Mouse (Mus musculus) frontal cortex, postnatal 36 days (tissue): ENCODE results near the gene Gm42688.

Experiments used
- DNase-seq, 2 experiments: peaks; one replicate each; pipeline ENCODE4 v3.0.0; 2022; ENCODE audit warnings: low spot score in 2 of 2

The Gm42688 gene

DNA sequence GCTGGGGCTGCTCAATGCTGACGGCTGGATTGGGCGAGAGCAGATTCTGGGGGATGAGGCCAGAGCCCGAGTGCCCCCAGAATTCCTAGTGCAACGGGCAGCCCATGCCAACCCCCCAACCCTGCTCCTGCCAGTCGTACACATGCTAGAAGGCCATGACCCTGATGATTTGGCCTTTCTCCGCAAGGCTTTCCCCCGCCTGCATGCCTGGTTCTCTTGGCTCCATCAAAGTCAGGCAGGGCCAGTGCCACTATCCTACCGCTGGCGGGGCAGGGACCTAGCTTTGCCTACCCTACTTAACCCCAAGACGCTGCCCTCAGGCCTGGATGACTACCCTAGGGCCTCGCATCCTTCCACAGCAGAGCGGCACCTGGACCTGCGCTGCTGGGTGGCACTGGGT, 16.2 kb downstream of the Gm42688 start:
- no peak for DNase-seq

GRCm38 (mm10) chr6:83118369-83118768, 17.0 kb downstream of the Gm42688 start:
- no peak for DNase-seq

DNA sequence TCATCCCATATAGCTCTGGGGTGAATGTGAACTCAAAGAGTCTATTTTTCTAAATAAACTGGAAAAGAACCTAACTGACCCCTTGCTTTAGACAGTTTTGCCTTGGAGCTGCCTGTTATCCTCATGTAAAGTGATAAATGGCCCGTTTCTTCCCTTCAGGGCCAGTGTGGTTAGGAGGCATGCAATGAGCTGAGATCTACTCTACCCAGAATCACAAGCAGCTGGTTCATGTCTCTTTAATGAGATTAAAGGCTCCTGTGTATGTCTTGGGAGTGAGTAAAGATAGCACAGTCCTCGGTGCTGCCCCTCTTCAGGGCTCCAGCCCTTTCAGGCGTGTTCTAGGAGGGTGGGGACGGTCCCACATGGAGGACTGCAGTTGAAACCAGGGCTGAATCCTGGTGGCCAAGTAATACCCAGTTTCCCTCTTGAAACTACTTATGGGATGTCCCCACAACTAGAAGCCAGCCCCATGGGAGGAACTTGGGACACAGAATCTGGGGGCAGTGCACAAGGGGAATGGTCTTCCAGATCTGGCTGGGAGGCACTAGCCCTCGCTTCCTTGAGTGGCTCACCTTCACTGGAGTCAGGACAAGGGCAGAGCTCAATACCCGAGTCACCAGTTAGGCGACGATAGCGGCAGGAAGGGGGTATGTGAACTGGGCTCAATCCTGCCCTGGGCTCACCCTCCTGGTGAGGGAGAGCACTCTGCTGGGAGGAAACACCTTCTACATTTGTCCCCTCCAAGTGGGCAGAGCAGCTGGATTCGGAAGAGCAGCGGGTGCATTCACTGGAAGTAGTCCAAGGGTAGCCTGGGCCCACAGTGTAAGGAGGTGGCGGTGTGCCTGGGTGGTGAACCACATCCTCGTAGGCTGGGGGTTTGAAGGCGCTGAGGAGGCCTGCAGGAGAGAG, 17.7 kb downstream of the Gm42688 start:
- DNase-seq, result no peak

DNA sequence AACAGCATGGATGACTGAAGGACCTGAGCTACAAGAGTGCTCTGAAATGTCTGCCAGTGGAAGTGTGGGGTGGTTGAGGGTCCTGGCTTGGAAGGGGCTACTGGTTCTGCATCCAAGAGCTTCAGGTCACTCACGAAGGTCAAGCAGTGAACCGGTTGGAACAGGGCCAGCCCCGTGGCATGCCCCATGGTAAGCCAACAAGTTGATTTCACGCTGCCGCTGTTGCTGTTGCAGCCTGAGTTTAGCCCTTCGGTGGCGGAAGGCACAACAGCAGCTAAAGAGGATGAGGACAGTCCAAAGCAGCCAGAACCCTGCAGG, 18.3 kb downstream of the Gm42688 start:
- no peak for DNase-seq

DNA sequence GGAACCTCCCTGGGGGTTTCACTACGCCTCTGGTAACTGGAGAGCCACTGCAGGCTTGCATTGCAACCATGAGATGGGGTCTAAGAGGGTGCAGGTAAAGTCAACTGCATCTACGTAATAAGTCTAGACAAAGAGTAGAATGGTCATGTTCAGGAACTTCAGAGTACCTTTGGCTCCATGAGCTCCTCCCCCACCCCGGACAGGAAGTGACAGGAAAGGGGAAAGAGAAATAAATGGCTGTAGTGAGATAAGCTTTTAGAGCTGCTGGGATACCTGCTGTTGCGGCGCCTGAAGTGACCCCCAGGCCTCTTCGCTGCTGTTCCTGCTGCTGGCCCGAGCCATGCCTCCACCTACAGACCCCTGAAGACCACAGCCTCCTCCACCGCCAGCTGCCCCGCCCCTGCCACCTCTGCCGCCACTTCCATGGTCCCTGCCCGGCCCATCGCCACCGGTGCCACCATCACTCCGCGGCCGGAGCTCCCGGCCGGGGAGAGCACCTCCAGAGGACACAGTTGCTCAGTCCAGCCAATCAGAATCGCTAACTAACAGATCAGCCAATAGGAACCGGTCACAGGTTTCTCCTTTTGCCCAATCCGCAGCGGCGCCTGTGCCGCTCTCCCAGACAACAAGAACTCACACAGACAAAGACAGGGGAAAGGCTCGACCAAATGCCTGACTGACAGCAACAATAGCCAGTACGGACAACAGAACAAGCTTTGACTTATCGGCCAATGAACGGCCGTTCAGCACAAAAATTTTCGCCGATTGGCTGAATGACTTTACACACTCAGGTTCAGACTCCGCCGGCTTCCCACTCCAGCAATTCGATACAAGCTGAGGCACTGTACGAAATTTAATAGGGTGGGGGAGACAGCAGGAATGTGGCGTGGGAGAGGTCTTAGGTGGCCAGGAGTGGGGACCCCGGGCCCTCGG, 19.8 kb downstream of the Gm42688 start, which contains the start of gene Wbp1:
Gene Wbp1, minus strand, starts transcription at position 630 of the 933 bp plus-strand sequence.
- DNase-seq, result peak; percentile 97 to 98

DNA sequence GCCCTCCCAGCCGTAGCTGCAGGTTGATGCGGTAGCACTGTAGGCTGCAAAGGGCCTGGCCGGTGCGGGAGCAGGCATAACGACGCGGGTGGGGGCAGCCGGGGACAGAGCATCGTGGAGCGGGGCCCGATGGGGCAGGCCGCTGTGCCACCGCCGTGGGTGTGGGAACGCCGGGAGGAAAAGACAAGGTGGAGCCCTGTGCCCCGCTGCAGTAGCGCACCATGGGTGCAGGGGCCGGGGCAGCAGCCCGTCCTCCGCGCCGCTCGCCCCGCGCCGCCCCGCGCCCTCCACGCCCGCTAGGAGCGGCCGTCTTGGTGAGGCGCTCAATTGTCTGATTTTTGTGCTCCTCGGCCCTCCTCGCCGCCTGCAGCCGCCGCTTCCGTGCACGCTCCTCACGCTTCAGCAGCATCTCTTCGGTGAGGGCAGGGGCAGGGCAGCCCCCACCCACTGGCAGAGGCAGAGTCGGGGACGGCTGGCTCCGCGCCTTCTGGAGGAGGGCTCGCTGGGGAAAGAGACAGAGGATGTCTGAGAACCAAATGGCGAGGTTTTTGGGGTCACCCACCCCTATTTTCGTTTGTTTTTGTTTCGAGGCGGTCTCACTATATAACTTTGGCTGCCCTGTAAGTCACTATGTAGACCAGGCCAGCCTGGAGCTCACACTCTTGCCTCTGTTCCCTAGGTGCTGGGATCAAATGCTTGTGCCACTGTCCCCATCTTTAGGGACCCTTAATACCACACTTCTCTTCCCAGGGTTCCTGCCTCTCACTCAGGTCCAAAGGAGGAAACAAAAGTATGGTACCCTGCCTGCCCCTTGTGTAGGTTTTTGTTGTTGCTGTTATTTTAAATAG, 20.7 kb downstream of the Gm42688 start:
- DNase-seq, result no peak

- DNase-seq, result no peak
Observed at GRCm38 (mm10) chr6:83122961-83123360, 21.5 kb downstream of the Gm42688 start.

- peak; percentile 87 to 94 for DNase-seq
Observed at GRCm38 (mm10) chr6:83124851-83125312, 23.5 kb downstream of the Gm42688 start.

DNA sequence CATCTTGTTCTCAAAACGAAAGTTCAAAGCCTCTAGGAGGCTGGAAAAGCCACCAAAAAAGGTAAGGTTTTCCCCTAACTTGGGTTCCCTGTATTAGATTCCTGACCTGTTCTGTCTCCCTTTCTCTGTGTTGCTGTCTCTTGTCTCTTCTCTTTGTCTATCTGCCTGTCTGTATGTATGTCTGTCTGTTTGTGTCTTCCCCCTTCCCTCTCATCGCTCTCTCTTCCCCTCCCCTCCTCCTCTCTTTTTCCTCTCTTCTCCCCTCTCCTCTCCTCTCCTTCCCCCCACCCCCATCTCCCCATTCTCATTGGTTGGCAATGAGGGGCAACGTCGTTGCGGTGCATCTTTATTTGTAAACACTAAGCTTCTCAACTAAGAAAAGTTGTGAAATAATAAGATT, 23.9 kb downstream of the Gm42688 start, which contains the start of gene Ino80b:
Gene Ino80b, minus strand, starts transcription at position 101 of the 400 bp plus-strand sequence.
- no peak for DNase-seq

GRCm38 (mm10) chr6:83127419-83127818, 26.0 kb downstream of the Gm42688 start:
- no peak for DNase-seq

GRCm38 (mm10) chr6:83131469-83132034, 30.1 kb downstream of the Gm42688 start:
- no peak for DNase-seq

GRCm38 (mm10) chr6:83132176-83132919, 30.9 kb downstream of the Gm42688 start:
- DNase-seq, result no peak

DNA sequence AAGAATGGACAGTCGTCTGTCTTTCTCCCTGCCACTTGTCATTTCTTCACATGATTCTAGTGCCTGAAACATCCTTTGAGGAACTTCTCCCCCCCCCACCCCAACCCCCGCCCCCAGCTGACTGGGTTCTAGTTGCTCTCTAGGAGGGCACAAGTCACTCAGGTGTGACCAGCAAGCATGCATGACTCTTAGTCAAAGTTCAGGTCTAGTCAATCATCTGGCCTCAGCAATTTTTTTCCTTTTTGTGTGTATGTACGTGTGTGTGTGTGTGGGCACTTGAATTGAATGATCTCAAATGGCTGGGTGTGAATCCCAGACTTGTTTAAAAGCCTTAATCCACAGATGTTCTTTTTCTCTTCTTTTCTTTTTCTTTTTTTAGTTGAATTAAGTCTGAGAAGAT, 32.8 kb downstream of the Gm42688 start:
- DNase-seq, result no peak

- DNase-seq, result no peak
Observed at GRCm38 (mm10) chr6:83134951-83135513, 33.6 kb downstream of the Gm42688 start, which contains the start of gene Rtkn. TSS of gene Rtkn (plus strand) at chr6:83135463.

DNA sequence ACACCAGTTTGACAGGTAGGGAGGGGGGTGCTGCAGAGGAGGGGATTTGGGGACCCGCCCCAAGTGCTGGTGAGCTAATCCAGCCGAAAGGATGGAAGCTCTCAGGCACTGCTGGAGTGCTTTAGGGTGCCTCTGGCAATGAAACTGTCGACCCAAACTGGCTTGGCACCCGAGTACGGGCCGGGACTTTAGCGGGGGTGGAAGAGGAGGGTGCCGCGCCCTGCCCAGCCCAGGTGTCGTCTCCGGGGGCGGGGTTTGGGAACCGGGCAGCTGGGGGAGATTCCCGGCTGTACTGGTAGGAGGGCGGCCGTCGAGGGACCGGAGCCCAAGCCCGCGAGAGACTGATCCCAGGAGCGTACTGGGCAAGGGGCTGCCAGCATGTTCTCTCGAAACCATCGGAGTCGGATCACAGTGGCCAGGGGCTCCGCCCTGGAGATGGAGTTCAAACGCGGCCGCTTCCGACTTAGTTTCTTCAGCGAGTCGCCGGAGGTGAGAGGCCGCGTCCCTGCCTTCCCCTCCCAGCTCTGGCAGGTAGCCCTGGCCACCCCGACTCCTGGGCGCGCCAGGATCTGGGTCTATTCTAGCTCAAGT, 34.2 kb downstream of the Gm42688 start:
- DNase-seq, result no peak

- no peak for DNase-seq
Observed at GRCm38 (mm10) chr6:83136291-83136880, 35.0 kb downstream of the Gm42688 start.

DNA sequence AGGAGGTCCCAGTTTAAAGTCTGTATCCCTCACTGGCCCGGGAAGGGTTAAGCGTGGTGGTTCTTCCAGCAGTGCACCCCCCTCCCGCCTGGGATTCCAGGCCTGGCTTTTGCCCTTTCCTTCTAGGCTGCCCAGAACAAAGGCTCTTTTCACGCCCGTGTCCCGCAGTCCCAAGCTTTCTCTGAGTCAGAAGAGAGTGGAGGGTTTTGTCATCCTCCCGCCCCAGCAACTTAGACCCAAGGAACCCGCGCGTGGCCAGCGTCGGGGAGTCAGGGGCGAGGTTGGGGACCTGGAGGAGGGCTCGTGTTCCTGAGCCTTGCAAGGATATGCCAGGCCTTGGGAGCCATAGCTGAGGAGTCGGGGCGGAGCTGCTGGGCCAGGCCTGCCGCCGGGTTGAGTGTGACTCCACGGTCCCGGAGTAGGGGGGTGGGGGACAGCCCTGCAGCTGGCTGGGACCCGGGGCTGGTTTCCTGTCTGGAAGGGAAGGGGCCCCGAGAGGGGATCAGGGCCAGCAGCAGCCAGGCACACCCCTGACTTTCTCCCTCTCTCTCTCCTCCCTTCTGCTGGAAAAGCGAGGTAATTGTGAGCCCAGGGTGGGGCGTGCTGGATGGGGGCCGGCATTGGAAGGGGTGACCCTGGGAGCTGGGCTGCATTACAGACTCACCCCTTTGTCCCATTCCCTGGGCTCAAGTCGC, 35.6 kb downstream of the Gm42688 start:
- DNase-seq, result no peak

DNA sequence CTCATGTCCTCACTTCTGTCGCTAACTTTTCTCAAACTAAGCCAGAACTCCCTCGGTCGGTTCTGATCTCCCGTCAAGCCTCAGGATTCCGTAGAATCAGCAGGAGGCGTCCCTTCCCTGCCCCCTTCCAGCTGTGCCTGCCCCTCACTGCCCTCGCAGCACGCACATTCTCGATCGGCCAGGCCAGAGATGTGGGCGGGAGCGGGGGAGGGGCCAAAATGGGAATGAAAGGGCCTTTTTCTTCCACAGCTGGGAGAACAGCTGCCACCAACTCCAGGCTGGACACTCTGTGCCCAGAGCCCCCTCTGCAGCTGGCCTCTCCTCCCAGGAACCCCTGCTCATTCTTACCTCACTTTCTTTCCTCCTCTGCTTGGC, 36.1 kb downstream of the Gm42688 start:
- peak; percentile 60 for DNase-seq

DNA sequence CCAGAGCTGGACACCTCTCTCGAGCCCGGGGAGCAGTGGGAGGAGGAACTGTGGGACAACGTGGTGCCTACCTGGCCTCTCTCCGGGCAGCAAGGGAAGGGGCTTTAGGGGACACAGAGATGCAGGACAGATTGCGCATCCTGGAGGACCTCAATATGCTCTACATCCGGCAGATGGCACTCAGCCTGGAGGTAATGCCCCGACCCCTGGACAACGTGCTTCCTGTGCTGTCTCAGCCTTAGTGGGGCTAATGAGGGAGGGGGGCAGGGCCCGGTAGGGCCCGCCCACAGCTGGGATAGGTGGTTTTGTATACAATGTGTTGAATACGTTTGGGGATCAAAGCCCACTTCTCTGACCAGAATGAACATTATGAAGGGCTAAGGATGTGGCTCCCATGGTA, 36.6 kb downstream of the Gm42688 start:
- DNase-seq, result no peak
